Mouse (Mus musculus) mouse trophoblast stem cell (cell line): ENCODE data around the gene Gm11397.
"Not testable (repeated sequence)": the region's sequence is repeated elsewhere in the genome, so short reads cannot be mapped to it uniquely, and the experiment has no call there.

Experiments
- in situ Hi-C, 2 experiments: fragments of 300-500 bp; cut with MseI, MboI; formaldehyde crosslinking; loops; 2 replicates in 1 of 2; 3 replicates in 1 of 2; pipeline ENCODE4 v1.15.1; 2025

Gene Gm11397

GRCm38 (mm10) chr13:33395461-33395860, at the start of gene Gm11397:
Gm11397 (plus strand) TSS chr13:33395761.
- in situ Hi-C loops = not testable (repeated sequence)

GRCm38 (mm10) chr13:33356666-33357065, 38.9 kb upstream of the Gm11397 start:
- in situ Hi-C loops = not testable (repeated sequence)

- in situ Hi-C loops = not testable (repeated sequence)
Observed at GRCm38 (mm10) chr13:33432714-33433113, 37.2 kb downstream of the Gm11397 start.
